Mouse (Mus musculus): ENCODE results near the gene Acadsb.
"Not testable (repeated sequence)": the region's sequence is repeated elsewhere in the genome, so short reads cannot be mapped to it uniquely, and the experiment has no call there.

Gene Acadsb

DNA sequence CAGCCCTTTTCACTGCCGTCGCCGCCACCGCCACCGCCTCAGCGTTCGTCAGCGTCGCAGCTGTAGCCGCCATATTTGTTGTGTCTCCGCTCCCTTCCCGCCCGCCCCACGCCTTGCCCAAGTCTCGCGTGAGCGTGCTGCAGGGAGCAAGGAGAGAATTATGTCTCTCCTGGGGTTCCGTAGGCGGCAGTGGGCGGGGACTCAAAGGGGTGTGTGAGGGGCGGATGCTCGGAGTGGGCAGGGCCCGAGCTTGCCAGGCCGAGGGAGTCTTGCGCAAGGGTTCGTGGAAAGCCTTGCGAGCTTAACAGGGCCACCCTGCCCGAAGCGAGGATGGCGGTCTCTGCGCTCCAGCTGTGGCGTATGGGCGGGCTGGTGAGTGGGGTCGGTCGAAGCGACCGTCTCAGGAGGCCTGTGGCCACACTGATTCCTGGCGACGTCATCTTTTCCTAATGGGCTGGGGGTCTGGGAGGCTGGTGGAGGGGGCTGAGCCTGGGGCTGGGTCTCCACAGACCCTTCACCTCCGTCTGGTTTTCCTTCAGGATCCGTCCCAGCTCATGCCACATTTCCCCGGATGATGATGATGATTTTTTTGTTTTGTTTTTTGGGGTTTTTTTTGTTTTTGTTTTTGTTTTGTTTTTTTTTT, at the start of gene Acadsb, which contains the start of gene Ikzf5:
TSS of gene Acadsb (plus strand) at position 186 of the 643 bp plus-strand sequence.
TSS of gene Ikzf5 (minus strand) at position 106 of the 643 bp plus-strand sequence.
- peak; percentile 97 for DNase-seq (ENCODE audit: low spot score in 2 of 2)

DNA sequence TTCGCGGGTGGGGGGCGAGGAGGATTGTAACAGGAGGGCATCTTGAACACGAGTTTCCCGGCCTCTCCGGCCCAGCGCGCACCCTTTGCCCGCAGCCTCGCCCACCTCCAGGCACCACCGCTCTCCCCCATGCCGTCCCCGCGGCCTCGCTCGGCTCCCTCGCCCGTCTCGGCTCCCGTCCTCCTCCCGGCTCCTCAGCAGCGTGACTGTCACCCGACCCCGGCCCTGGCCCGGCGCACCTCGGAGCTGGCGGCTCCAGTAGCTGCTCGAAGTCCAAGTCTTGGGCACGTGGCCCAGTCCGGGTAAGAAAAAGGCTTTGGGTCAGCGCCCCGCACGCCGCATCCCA, 48.2 kb upstream of the Acadsb start:
- DNase-seq (ENCODE audit: low spot score in 2 of 2) = no peak

DNA sequence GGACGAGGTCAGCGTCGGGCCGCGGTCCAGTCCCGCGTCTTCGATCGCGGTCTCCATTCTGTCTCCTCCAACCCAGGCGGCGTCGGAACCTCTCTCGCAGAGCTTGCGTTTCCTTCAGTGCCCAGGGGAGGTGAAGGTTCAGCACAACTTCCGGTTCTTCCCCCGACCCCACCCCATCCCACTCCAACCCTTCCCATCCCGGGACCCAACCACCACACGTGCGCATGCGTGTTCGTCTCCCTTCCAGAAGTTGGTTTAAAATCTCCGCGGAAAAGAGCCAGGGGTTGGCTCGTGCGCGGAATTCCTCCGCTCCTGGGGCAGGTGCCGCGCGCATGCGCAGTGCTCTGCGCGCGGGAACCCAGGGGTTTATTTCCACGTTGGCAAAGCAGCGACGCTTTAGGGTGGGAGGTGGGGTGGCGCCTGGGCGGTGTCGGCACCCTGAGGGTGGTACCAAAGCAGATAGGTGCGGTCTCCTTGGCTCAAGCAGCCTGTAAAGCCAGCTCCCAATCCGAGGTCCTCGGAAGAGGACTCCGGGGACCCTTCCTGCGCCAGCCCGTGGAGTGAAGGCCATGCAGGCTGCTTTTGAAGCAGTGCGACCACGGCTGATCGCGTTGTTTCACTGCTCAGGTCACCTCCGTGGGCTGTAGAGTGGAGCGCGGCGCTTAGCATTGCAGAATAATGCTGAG, 47.6 kb upstream of the Acadsb start, which contains the start of gene 2310057M21Rik:
TSS of gene 2310057M21Rik (minus strand) at position 145 of the 686 bp plus-strand sequence.
- DNase-seq (ENCODE audit: low spot score in 2 of 2) = peak; percentile 89 to 91

DNA sequence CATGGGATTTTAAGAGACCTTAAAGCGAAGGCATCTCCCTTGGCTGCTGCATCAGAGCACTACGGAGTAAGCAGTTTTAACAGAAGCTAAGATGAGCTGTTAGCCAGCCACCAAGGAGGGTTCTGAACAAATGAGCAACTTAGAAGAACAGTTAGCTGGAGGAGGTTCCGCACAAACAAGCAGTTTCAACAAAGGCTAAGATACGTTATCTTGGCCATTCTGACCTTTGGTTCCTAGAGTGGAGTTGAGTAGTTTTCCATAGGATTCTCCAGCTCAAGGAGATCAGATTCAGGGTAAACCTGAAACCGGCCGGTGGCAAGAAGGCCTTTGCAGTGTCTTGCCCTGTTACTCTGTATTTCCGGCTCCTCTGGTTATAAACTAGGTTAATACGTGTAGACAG, 46.3 kb upstream of the Acadsb start:
- DNase-seq (ENCODE audit: low spot score in 2 of 2) = no peak

DNA sequence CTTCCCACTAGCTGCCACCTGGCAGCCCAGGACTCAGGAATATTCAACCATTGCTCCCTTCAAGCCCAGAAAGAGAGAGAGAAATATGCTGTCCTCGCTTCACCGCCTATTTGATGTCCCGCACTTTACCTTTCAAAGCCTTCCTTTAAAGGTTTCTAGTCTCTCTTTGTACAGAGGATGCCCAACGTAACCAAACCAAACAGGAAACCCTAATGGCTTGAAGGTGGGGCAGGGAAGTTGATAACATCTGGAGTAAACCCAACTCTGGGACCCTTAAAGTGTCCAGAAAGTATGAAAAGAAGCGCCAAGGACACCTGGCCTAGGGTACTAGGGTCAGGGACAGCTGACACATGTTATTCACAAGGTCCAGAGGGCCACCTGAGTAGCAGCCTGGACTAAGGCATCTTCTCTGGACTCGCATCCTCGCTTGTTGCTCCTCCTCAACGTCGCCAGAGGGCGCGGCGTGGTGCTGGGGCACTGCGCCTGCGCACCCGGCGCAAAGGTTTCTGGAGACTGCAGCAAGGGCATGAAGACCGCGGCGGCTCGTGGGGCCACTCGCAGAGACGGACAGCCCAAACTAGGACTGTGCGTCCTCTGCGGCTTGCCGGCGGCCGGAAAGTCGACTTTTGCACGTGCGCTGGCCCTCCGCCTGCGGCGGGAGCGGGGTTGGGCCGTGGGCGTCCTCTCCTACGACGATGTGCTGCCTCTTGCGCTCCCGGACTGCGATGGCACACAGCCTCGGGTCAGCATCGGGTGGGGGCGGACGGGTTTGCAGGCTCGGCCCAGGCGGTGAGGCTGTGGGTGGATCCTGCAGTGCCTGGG, 39.5 kb upstream of the Acadsb start, which contains the start of gene Pstk:
TSS of gene Pstk (plus strand) at position 494 of the 822 bp plus-strand sequence.
- peak; percentile 74 to 83 for DNase-seq (ENCODE audit: low spot score in 2 of 2)

DNA sequence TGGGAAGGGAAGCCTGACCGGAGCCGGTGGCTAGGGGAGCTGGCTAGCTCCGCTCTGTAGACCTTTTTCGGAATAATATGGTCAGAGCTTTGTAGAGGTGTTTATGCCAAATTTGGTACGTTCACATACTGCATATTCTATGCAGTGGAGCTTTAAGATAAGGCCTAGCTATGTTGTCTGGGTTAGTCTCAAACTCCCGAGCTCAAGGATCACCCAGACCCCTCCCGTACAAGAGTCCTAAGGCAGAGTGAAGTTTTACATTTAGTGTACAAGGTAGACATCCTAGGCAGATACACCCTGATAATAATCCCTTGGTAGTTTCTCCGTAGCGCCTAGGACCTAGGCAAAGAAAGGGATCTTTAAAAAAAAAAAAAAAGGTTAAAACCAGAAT, 38.9 kb upstream of the Acadsb start:
- no peak for DNase-seq (ENCODE audit: low spot score in 2 of 2)

DNA sequence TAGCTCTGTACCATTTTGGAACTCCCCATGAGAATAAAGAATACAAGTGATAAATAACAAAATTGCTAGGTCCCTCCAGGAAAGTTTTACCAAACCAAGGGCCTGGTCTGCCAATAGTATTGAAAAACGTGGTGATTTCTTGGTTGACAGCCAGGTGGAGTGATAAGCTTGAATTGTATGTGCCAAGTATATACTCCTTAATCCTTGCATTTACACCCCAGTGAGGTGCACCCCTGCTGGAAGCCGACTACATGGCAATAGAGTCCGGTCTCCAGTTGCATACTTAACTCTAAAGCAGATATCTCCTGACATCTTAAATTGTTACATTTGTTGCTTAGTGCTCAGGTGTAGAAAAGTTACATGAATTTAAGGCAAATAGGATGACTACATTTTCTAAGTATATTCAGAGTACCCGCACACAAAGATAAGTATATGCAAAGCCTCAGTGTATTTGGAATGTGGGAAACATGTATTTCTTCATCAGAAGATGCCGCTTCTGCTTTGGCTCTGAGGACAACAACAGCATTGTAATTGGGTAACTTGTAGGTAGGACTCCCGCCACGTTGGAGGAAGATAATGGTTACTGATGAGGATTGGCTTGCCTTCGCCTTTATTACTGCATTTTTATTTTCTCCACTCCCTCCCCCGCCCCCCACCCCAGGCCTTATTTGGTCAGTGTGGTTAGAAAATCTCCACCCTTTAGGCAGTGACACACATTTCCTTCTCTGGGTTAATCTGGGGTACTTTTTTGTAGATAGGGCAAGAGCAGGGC, 38.3 kb upstream of the Acadsb start:
- no peak for DNase-seq (ENCODE audit: low spot score in 2 of 2)

DNA sequence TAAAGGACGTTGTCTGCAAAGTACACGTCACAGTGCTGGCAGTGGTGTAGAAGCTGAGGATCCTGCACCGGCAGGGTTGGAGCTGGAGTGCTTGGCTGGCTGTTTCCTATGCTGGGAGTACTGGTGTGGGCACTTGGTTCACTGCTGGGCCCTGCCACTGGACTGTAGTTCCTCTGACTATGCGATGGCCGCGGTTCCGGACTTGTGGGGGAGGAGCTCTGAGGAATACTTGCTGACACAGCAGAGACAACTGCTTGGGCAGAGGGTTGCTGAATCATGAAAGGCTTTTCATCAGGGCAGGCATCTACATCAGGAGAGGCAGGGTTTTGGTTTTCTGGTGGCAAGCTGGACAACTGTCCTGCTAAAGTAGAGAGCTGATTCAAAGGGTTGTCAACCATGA, 18.6 kb upstream of the Acadsb start:
- DNase-seq (ENCODE audit: low spot score in 2 of 2) = not testable (repeated sequence)

DNA sequence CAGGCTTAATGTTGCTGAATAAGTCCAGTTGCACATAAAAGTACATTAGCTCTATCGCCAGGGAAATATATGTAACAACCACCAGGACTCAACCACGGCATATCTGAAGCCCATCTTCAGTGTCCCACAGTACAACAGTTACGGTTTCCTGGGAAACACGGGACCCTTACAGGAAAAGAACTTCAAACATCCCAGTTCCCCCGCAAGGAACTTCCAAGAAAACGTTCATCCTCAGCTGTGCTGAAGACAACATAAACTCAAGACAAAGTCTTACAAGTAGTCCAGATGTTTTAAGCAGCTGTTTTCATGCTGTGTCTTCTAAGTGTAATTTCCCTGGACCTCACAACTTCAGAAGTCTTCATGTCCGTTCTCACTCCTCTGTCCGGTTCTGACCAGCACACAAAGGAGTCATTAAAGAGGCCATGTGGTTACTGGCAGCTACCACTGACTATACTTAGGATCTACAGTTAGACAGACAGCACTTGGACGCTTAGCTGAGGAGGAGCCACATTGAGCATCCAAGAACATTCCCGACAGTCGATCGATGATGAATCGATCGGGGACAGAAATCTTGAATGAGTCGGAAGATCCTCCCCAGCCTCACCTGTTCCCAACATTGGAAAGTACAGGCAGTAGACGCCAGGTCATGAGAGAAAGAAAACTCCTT, 947 bp upstream of the Acadsb start:
- no peak for DNase-seq (ENCODE audit: low spot score in 2 of 2)

DNA sequence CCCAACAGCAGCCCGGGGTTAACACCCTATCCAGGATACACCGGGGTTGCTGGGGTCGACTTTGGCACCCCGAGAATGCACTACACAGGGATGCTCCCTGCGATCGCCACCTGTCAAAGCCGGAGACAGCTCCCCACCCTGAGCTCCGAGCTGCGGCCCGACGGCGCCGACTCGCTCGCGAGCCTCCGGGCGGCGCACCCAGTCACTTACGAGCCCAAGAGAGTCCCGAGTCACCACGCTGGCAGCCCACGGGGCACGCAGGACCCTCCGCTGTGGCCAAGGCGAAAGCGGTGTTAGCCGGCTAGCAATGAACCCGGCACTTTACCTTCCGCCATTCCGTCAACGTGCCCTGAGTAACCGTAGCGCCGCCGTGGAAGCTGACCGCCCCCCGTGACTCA, 414 bp upstream of the Acadsb start:
- no peak for DNase-seq (ENCODE audit: low spot score in 2 of 2)

DNA sequence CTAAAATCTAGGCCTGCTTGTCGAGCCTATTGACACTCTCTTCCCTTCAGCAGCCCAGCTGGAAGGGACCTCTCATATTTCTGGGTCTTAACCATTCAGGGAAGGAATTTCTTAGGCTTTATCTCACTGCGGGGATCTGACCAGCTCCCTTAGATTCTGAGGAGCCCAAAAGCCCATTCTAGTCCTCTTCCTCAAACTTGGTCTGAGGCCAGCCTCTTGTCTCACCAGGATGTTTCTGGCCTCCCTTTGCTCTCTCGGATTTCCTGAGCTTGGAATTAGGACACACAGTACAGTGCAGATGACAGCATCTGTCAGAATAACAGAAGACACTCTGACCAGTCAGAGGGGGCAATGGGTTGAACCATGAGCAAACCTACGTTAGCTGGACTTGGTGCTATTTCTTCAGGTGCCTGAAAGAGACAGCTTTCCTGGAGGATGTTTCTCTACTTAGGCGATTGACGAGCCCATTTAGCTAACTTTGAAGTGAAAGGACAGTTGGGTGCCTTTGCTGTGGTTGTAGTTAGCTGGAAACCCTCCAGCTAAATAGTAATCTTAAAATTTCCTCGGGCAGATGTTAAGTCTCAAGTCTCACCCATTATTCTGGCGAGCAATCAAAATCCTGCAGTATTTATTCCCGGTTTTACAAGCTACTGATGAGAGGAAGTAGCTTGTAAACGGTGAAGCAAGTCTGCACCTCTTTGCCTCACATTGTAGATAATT, 980 bp downstream of the Acadsb start:
- DNase-seq (ENCODE audit: low spot score in 2 of 2) = no peak

DNA sequence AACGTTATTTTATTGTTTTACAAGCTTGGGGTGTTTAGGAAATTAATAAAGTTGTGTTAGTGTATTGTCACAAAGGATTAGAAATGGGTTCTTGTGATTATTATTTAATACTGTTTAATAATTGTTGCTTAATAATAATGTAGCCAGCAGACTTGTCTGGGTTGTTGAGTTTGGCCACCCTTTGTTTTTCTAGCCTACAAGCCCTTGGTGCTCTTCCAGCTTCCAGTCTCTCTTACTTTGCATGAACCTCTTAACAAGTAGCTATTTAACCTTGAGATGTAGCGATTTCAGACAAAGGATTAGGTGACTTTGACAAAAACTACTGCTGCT, 1.5 kb downstream of the Acadsb start:
- no peak for DNase-seq (ENCODE audit: low spot score in 2 of 2)

DNA sequence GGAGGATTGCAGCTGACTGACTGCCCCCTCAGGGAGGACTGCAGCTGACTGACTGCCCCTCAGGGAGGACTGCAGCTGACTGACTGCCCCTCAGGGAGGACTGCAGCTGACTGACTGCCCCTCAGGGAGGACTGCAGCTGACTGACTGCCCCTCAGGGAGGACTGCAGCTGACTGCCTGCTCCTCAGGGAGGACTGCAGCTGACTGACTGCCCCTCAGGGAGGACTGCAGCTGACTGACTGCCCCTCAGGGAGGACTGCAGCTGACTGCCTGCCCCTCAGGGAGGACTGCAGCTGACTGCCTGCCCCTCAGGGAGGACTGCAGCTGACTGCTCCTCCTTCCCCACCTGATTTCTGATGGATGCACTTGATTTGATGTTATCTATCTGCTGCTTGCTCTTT, 6.3 kb downstream of the Acadsb start:
- not testable (repeated sequence) for DNase-seq (ENCODE audit: low spot score in 2 of 2)

DNA sequence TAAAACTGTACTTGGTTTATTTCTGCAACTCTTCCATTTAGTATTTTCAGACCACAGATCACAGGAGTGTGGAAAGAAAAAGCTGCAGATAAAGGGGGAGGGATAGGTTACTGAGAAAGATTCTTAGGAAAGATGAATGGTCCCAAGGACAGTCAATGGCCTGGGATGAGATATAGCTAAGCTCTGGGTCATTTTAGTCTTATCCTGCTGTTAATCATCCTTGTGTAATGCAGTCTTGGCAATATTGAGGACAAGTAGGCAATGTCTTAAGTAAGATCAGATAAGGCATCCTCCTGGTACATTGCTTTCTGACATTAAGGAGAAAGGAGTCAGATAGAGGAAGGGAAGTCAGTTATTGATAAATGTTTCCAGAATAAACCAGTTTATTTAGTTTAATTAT, 7.2 kb downstream of the Acadsb start:
- DNase-seq (ENCODE audit: low spot score in 2 of 2) = no peak

DNA sequence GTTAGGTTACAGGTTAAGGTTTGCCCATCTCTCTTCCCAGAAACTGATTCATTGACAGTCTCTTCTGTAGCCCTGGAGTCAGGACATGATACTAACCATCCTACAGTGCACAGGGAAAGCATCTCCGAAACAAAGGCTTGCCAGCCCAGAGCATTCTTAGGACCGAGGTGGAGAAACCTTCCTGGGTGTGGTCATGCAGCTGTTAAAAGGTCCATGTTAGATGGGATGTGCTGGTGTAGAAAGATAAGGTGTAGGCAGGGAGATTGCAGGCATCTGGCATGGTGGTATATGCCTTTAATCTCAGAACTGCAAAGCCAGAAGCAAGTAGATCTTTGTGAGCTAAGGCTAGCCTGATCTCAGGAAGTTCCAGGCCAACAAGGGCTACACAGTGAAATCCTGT, 14.5 kb downstream of the Acadsb start:
- no peak for DNase-seq (ENCODE audit: low spot score in 2 of 2)

DNA sequence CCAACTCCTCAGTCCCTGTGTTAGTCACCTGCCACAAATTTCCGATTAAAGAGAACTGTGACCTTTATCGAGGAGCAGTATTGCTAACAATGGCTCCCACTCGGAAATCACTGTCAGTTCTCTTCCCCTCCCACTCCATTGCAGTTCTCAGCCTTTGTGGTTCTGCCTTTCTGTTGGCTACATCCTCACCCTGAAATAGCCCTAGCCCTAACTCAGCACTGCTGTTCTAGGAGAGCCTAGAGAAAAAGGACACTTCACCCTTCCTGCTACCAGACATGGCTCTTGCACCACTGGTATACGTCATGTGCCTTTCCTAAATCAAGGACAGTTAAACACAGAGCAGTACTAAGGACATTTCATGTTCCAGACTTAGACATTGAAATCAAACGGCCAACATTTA, 16.9 kb downstream of the Acadsb start:
- DNase-seq (ENCODE audit: low spot score in 2 of 2) = no peak

DNA sequence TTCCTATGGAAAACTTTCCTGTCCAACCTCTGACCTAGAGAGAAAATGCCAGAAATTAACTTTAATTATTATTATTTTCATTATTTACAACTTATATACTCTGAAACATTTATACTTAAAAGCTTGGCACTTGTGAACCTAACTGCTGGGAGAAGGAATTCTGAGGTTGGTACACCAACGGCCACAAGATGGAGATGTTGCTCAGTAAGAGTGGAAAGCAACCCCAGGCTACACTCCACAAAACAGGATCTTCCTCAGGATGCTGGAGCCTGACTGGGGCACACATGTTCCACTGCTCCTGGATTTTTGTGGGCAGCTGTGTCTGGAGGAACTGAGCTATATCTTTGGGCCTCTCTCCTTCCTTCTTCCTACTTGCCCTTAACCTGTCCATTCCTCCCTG, 21.8 kb downstream of the Acadsb start:
- DNase-seq (ENCODE audit: low spot score in 2 of 2) = peak; percentile 20 to 52

DNA sequence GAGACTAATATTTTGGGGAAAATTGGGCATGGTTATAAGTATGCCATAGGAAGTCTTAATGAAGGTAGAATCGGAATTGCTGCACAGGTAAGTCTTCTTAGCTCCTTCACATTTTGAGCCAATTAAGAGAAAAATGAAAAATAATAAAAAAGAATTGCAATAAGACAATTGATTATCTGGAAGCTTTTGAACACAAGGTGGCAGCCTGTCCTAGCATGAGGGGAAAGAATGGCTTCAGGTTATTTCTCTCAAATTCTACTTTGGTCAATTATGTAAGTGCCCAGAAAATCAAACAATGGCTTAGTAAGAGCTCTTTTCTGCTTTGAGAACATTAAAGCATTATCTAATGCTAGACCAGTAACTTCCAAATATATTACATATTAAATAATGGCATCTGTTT, 23.9 kb downstream of the Acadsb start:
- no peak for DNase-seq (ENCODE audit: low spot score in 2 of 2)

DNA sequence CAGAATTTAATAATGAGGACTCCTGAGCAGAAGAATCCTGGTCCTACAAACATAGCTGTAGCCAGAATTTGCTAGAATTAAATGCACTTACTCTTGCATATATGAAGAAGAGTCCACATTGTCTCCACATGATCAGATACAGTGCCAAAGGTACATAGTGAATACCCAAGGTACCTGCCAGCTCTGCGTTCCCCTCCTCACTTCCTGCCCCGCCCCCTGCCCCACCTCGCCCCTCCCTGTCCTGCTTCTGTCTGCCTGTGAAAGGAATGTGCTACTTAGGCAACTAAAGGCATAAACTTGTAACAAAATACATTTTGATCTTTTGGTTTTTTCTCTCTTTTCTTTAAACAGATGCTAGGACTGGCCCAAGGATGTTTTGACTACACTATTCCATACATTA, 26.6 kb downstream of the Acadsb start:
- DNase-seq (ENCODE audit: low spot score in 2 of 2) = no peak

DNA sequence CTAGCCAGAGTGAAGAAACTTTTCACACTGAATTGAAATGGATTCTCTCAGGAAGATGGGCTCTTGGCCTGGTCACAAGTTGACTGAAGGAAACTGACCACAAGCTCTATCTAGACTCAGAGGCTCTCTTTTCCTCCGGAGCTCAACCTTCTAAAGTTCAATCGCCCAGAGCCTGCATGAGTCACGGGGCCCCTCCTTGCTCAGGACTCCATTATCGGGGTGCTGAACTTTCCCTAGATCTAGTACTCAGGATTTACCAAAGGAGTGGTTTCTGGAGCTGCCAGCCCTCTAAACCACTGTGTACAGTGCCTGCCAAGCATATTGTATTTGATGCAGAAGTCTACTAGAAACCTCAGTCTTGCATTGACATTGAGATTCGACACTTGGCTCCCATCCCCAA, 46.3 kb downstream of the Acadsb start:
- DNase-seq (ENCODE audit: low spot score in 2 of 2) = no peak

DNA sequence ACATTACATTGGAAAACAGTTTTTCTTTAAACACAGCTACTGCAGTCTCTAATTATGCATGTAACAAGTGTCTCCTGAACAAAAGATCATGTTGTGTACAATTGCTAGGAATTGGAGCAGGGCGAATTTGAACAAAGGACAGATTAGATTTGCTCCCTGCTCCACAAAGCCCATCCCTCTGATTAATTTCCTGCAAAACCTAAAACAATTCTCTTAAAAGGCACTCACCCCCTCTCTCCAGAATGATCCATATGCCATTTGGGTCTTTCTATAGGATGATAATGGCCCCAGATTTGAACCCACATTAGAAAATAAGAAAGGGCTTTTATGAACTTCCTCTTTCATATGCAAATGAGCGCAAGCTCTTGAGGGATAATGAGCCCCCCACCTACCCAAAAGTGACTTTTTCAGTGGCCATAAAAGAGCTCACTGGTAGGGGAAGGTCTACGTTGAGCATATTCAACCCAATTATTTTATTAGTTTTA, 54.8 kb downstream of the Acadsb start:
- no peak for DNase-seq (ENCODE audit: low spot score in 2 of 2)

Data from frontal cortex, postnatal 14 days (tissue).